Mouse (Mus musculus): Measurements from ENCODE around the gene Adk. TPM values are rescaled to one million over a fixed set of nuclear protein-coding genes. Genes with fewer than 3 reads are reported as not detected.
A peak's percentile ranks its signal among the peaks of the same experiment; 100 is the strongest.

Gene Adk
- polyA plus RNA-seq, 1 experiment from 2014 or later: 171 TPM

GRCm38 (mm10) chr14:21200850-21201249 lies 148.5 kb downstream of the Adk start:
- Histone ChIP-seq H3K9me3 (no peaks in the 10 kb centered on the region), H3K27ac (replicated peaks) (no peak overlapping the region), H3K4me3 (no peak overlapping the region), H3K27me3 (replicated peaks; ENCODE audit: low read depth, poor library complexity, severe bottlenecking) (no peaks in the 10 kb centered on the region), H3K4me1 (no peaks in the 10 kb centered on the region), H3K36me3 (replicated peaks) (no peaks in the 10 kb centered on the region)
- DNase-seq (ENCODE audit: low spot score): no peak
- WGBS: 93% methylated on average over 3 of the region's 3 CpGs

- WGBS: 90% methylated on average over 4 of the region's 4 CpGs
- Histone ChIP-seq H3K4me1 (no peaks in the 10 kb centered on the region), H3K27me3 (replicated peaks; ENCODE audit: low read depth, poor library complexity, severe bottlenecking) (no peaks in the 10 kb centered on the region), H3K4me3 (no peak overlapping the region), H3K36me3 (replicated peaks) (no peaks in the 10 kb centered on the region), H3K27ac (replicated peaks) (no peak overlapping the region), H3K9me3 (no peaks in the 10 kb centered on the region)
- no peak for DNase-seq (ENCODE audit: low spot score)
Observed at GRCm38 (mm10) chr14:21206472-21206871, 154.1 kb downstream of the Adk start.

GRCm38 (mm10) chr14:21221574-21222138 lies 169.3 kb downstream of the Adk start:
- Histone ChIP-seq H3K27ac (replicated peaks) (no peak overlapping the region), H3K36me3 (replicated peaks) (no peaks in the 10 kb centered on the region), H3K9me3 (no peaks in the 10 kb centered on the region), H3K4me3 (no peak overlapping the region), H3K4me1 (peaks cover 14% of the 10 kb centered on the region), H3K27me3 (replicated peaks; ENCODE audit: low read depth, poor library complexity, severe bottlenecking) (no peaks in the 10 kb centered on the region)
- 82% methylated on average over 5 of the region's 5 CpGs for WGBS
- no peak for DNase-seq (ENCODE audit: low spot score)

- no peak for DNase-seq (ENCODE audit: low spot score)
Observed at GRCm38 (mm10) chr14:21222206-21222605, 169.8 kb downstream of the Adk start.

GRCm38 (mm10) chr14:21223456-21223855 lies 171.1 kb downstream of the Adk start:
- H3K4me1 ChIP-seq: peaks cover 14% of the 10 kb centered on the region
- H3K36me3 ChIP-seq (replicated peaks): no peaks in the 10 kb centered on the region
- H3K27me3 ChIP-seq (replicated peaks; ENCODE audit: low read depth, poor library complexity, severe bottlenecking): no peaks in the 10 kb centered on the region
- H3K9me3 ChIP-seq: no peaks in the 10 kb centered on the region
- no peak overlapping the region for H3K27ac ChIP-seq (replicated peaks)
- 73% methylated on average over 6 of the region's 6 CpGs for WGBS
- no peak overlapping the region for H3K4me3 ChIP-seq
- no peak for DNase-seq (ENCODE audit: low spot score)

More at GRCm38 (mm10) chr14:21222206-21222605, 169.8 kb downstream of the Adk start:
- Histone ChIP-seq H3K4me3 (no peak overlapping the region), H3K36me3 (replicated peaks) (no peaks in the 10 kb centered on the region), H3K27me3 (replicated peaks; ENCODE audit: low read depth, poor library complexity, severe bottlenecking) (no peaks in the 10 kb centered on the region), H3K9me3 (no peaks in the 10 kb centered on the region), H3K27ac (replicated peaks) (no peak overlapping the region), H3K4me1 (peaks cover 14% of the 10 kb centered on the region)
- 71% methylated on average over 3 of the region's 3 CpGs for WGBS

- Histone ChIP-seq H3K4me1 (peaks cover 14% of the 10 kb centered on the region), H3K27ac (replicated peaks) (no peak overlapping the region), H3K36me3 (replicated peaks) (no peaks in the 10 kb centered on the region), H3K4me3 (no peak overlapping the region), H3K9me3 (no peaks in the 10 kb centered on the region), H3K27me3 (replicated peaks; ENCODE audit: low read depth, poor library complexity, severe bottlenecking) (no peaks in the 10 kb centered on the region)
- no peak for DNase-seq (ENCODE audit: low spot score)
- 92% methylated on average over 3 of the region's 3 CpGs for WGBS
Observed at GRCm38 (mm10) chr14:21223971-21224635, 171.7 kb downstream of the Adk start.

GRCm38 (mm10) chr14:21237051-21237450 lies 184.7 kb downstream of the Adk start:
- Histone ChIP-seq H3K4me1 (no peaks in the 10 kb centered on the region), H3K36me3 (replicated peaks) (no peaks in the 10 kb centered on the region), H3K27me3 (replicated peaks; ENCODE audit: low read depth, poor library complexity, severe bottlenecking) (no peaks in the 10 kb centered on the region), H3K9me3 (no peaks in the 10 kb centered on the region), H3K4me3 (no peak overlapping the region), H3K27ac (replicated peaks) (no peak overlapping the region)
- 94% methylated on average over 2 of the region's 2 CpGs for WGBS
- DNase-seq (ENCODE audit: low spot score): no peak

GRCm38 (mm10) chr14:21241105-21241504 lies 188.7 kb downstream of the Adk start:
- Histone ChIP-seq H3K4me3 (no peak overlapping the region), H3K4me1 (no peaks in the 10 kb centered on the region), H3K36me3 (replicated peaks) (no peaks in the 10 kb centered on the region), H3K27me3 (replicated peaks; ENCODE audit: low read depth, poor library complexity, severe bottlenecking) (no peaks in the 10 kb centered on the region), H3K9me3 (no peaks in the 10 kb centered on the region), H3K27ac (replicated peaks) (no peak overlapping the region)
- WGBS: 94% methylated on average over 5 of the region's 5 CpGs
- DNase-seq (ENCODE audit: low spot score): no peak

GRCm38 (mm10) chr14:21251386-21251785 lies 199.0 kb downstream of the Adk start:
- no peaks in the 10 kb centered on the region for H3K9me3 ChIP-seq
- H3K4me3 ChIP-seq: no peak overlapping the region
- H3K36me3 ChIP-seq (replicated peaks): no peaks in the 10 kb centered on the region
- H3K27me3 ChIP-seq (replicated peaks; ENCODE audit: low read depth, poor library complexity, severe bottlenecking): no peaks in the 10 kb centered on the region
- WGBS: 71% methylated on average over 5 of the region's 5 CpGs
- no peak for DNase-seq (ENCODE audit: low spot score)
- peak overlapping the region; percentile 81 for H3K27ac ChIP-seq (replicated peaks)
- H3K4me1 ChIP-seq: peaks cover 42% of the 10 kb centered on the region

GRCm38 (mm10) chr14:21252326-21252886 lies 200.0 kb downstream of the Adk start:
- 4% methylated on average over 7 of the region's 7 CpGs for WGBS
- no peaks in the 10 kb centered on the region for H3K36me3 ChIP-seq (replicated peaks)
- H3K9me3 ChIP-seq: no peaks in the 10 kb centered on the region
- no peaks in the 10 kb centered on the region for H3K27me3 ChIP-seq (replicated peaks; ENCODE audit: low read depth, poor library complexity, severe bottlenecking)
- H3K4me3 ChIP-seq: peak overlapping the region; percentile 30; the same call in 1 of the 2 replicates
- H3K4me1 ChIP-seq: peaks cover 42% of the 10 kb centered on the region
- peak overlapping the region; percentile 81 for H3K27ac ChIP-seq (replicated peaks)
- peak; percentile 69 for DNase-seq (ENCODE audit: low spot score)

GRCm38 (mm10) chr14:21253321-21253992 lies 201.1 kb downstream of the Adk start:
- WGBS: 28% methylated on average over 5 of the region's 5 CpGs
- H3K4me3 ChIP-seq: 0 out of 2 replicates have a peak overlapping the region, but pooled peaks have one; percentile 11
- H3K27me3 ChIP-seq (replicated peaks; ENCODE audit: low read depth, poor library complexity, severe bottlenecking): no peaks in the 10 kb centered on the region
- DNase-seq (ENCODE audit: low spot score): peak; percentile 31
- H3K27ac ChIP-seq (replicated peaks): peak overlapping the region; percentile 78
- H3K4me1 ChIP-seq: peaks cover 42% of the 10 kb centered on the region
- no peaks in the 10 kb centered on the region for H3K36me3 ChIP-seq (replicated peaks)
- H3K9me3 ChIP-seq: no peaks in the 10 kb centered on the region

GRCm38 (mm10) chr14:21253993-21254339 lies 201.6 kb downstream of the Adk start:
- H3K9me3 ChIP-seq: no peaks in the 10 kb centered on the region
- DNase-seq (ENCODE audit: low spot score): no peak
- H3K4me1 ChIP-seq: peaks cover 42% of the 10 kb centered on the region
- H3K4me3 ChIP-seq: no peak overlapping the region
- no peaks in the 10 kb centered on the region for H3K36me3 ChIP-seq (replicated peaks)
- 0 out of 2 replicates have a peak overlapping the region, but pooled peaks have one; percentile 78 for H3K27ac ChIP-seq (replicated peaks)
- H3K27me3 ChIP-seq (replicated peaks; ENCODE audit: low read depth, poor library complexity, severe bottlenecking): no peaks in the 10 kb centered on the region
- WGBS: 68% methylated on average over 2 of the region's 2 CpGs

All from embryonic facial prominence, embryonic 10.5 days (tissue).